Mouse (Mus musculus): ENCODE results near the gene Cox10.

- TF ChIP-seq POLR2A (IDR thresholded peaks at IDR 0.05; ENCODE audit: extremely low read depth, insufficient read depth, low read length) (no peak), CTCF (IDR thresholded peaks at IDR 0.05; ENCODE audit: low read depth, low read length) (no peak)
Observed at GRCm38 (mm10) chr11:63947024-63947423, 132.2 kb downstream of the Cox10 start.

Data from liver, adult 2 months (tissue).